Comparison of ENCODE assay signal across 8 mouse cellular contexts in genomic region chr6:64996824-64997421, GRCm38 (mm10). TPM values are rescaled to one million over a fixed set of nuclear protein-coding genes. Genes with fewer than 3 reads are reported as not detected.
DNase-seq lines count a peak whose midpoint lies in the region; ATAC-seq lines count a peak whose summit lies in the region.
"Had no signal": no experiment of that assay in that cellular context is flagged by ENCODE, and none has a peak within 500 bp of the region (broad histone marks: within the 10 kb centered on the region; RNA-seq: fewer than 3 reads in every experiment).

No protein-coding gene starts in this region.

- H3K27me3 ChIP-seq in lung, embryonic 15.5 days, result no peaks in the 10 kb centered on the region
- H3K27me3 ChIP-seq: embryonic facial prominence, embryonic 15.5 days had no signal

- no peak overlapping the region for H3K4me3 ChIP-seq in lung, embryonic 15.5 days
- H3K4me3 ChIP-seq: embryonic facial prominence, embryonic 15.5 days had no signal

- 32% methylated on average over 13 of the region's 13 CpGs for WGBS in lung, embryonic 15.5 days

- no peak overlapping the region for H3K27ac ChIP-seq in lung, embryonic 15.5 days
- H3K27ac ChIP-seq: embryonic facial prominence, embryonic 15.5 days had no signal

- no peak overlapping the region for H3K4me2 ChIP-seq in lung, embryonic 15.5 days
- H3K4me2 ChIP-seq: embryonic facial prominence, embryonic 15.5 days had no signal

- H3K4me1 ChIP-seq in lung, embryonic 15.5 days, result no peaks in the 10 kb centered on the region
- H3K4me1 ChIP-seq: embryonic facial prominence, embryonic 15.5 days had no signal

- peak; percentile 49; the same call in 1 of the 2 replicates for ATAC-seq in lung, embryonic 15.5 days (ENCODE audit: borderline replicate concordance, extremely low read depth, low FRiP score, low TSS enrichment)
- peak; percentile 32 to 56; a peak in 3 of 4 replicates for ATAC-seq in hematopoietic stem cell, adult 5-6 weeks (replicated peaks in 1 of 2; ENCODE audit: insufficient read depth in 1 of 2, low FRiP score in 2 of 2, low TSS enrichment in 1 of 2, low read depth in 1 of 2, poor library complexity in 2 of 2, severe bottlenecking in 2 of 2)
- peak; percentile 95 for ATAC-seq in megakaryocyte progenitor cell, adult 5-6 weeks (replicated peaks; ENCODE audit: poor library complexity)

- no peak overlapping the region for H3K9ac ChIP-seq in lung, embryonic 15.5 days
- H3K9ac ChIP-seq: embryonic facial prominence, embryonic 15.5 days had no signal

- DNase-seq in lung, adult 18-20 months, result no peak
- DNase-seq in embryo, embryonic 10.5 days (ENCODE audit: low spot score), result peak; percentile 55
- no peak for DNase-seq in spleen, postnatal 4 days (ENCODE audit: low spot score in 2 of 2)
- no peak for DNase-seq in adrenal gland, adult (ENCODE audit: inconsistent age in 2 of 2, low spot score in 1 of 2)

- no peaks in the 10 kb centered on the region for H3K36me3 ChIP-seq in lung, embryonic 15.5 days
- H3K36me3 ChIP-seq: embryonic facial prominence, embryonic 15.5 days had no signal

- no peaks in the 10 kb centered on the region for H3K9me3 ChIP-seq in lung, embryonic 15.5 days
- H3K9me3 ChIP-seq: embryonic facial prominence, embryonic 15.5 days had no signal

RNA-seq across cellular contexts. Expression of gene Smarcad1, which starts 45.5 kb away (rescaled TPM):
- 70.8 and 75.4 TPM in 2 replicates for polyA plus RNA-seq in lung, embryonic 15.5 days (2015; fragmentation: Nextera tagmentation; extraction: Ambion mirVana)
- 95.1 and 117 TPM in 2 replicates for total RNA-seq in hematopoietic stem cell, adult 5-6 weeks (2017)
- 51.2 and 71.6 TPM in 2 replicates for total RNA-seq in megakaryocyte progenitor cell, adult 5-6 weeks (2015)
- 56.6 and 79.8 TPM in 2 replicates for total RNA-seq in megakaryocyte progenitor cell, adult 5-6 weeks (2017)

Comparison
In these comparisons a context has a peak if more than half of its experiments do, and no peak if none do; other contexts are left out.
1. ATAC-seq: peak in every context shown above with its lines; median percentile 95 in megakaryocyte progenitor cell, adult 5-6 weeks; 49 in lung, embryonic 15.5 days; 44 in hematopoietic stem cell, adult 5-6 weeks.